Mouse (Mus musculus) mature B cell (primary cell): ENCODE measurements around the gene Pigv.

Source experiments
- in situ Hi-C: fragments of 300-500 bp; cut with MboI; formaldehyde crosslinking; loops from 2 replicates; pipeline ENCODE4 v1.14.3; 2019

The Pigv gene

DNA sequence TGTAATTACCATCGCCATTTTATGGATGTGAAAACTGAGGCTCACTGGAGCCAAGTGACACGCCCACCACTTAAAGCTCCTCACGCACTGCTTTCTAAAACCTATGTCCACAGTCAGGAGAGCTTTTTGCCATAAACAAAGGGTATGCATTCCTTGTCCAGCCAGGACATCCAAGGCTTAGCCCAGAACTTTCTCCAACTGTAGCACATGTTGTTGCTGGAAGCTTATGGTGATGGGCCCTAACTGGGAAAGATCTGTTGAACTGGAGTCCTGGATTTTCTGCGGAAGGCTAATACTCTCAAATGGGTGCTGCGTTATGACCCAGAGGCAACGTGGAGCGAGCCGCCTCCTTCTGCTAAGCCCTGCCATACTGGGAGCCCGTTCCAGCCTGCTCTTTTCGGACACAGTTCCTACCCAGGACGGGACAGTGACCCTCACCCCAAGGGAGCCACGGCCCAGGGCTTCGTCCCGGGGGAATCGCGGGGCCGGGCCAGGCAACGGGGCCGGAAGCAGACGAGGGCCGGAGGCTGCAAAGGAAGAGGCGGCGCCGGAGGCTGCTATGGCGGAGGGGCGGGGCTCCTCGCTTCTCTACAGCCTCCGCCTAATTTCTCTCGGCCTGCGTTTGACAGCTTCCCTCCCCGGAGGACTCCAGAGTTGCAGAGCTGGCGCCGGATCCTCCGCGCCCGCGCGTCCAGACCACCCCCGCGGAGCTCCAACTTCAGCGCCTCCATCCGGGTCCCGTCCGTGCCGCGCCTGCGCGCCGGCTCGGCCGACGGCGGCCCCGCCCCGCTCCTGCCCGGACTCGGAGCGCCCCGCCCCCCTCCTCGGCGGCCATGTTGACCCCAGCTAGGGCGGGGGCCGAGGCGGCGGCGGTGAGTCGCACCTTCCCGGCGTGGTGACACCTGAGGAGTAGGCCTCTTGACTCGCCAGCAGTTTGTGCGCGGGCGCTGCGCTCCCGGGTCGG, at the start of gene Pigv:
Gene Pigv (minus strand): TSS at position 767 of the 964 bp plus-strand sequence.
- in situ Hi-C loops = loop anchor here (10.0 kb wide), 1 partner anchor 153 kb away; no protein-coding TSS in a partner anchor

DNA sequence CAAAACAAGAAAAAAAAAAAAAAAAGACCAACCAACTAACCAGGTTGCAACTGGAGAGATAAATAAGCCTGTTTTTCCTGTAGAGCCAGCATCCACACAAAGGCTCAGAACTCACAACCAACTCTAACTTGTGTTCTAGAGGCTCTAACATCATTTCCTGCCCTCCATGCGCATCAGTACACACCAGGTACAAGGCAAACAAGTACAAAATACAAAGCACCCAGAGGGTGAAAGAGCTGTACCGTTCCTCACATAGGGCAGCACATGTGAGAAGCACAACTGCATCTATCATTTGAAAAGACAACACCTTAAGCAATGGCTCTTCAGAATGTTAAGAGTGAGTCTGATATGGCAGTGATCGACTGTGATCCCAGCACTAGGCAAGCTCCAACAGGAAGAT, 47.3 kb upstream of the Pigv start:
- in situ Hi-C loops = no loop called here

DNA sequence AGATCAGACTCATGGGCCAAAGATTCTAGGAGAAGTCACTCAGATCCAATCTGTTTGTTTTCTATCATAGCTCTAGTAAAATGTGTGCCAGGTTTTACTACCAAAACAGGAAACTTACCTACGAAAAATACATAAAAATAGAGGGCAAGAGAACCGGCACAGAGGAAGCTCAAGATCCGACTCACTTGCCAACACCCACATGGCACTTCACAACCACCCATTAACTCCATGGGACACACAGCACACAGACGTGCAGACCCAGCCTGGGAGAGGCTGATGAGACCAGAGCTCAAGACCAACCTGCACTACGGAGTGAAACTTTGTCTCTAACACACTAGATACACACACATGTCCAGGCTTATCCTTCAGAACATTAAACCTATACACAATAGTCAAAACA, 40.3 kb upstream of the Pigv start:
- in situ Hi-C loops = no loop called here

DNA sequence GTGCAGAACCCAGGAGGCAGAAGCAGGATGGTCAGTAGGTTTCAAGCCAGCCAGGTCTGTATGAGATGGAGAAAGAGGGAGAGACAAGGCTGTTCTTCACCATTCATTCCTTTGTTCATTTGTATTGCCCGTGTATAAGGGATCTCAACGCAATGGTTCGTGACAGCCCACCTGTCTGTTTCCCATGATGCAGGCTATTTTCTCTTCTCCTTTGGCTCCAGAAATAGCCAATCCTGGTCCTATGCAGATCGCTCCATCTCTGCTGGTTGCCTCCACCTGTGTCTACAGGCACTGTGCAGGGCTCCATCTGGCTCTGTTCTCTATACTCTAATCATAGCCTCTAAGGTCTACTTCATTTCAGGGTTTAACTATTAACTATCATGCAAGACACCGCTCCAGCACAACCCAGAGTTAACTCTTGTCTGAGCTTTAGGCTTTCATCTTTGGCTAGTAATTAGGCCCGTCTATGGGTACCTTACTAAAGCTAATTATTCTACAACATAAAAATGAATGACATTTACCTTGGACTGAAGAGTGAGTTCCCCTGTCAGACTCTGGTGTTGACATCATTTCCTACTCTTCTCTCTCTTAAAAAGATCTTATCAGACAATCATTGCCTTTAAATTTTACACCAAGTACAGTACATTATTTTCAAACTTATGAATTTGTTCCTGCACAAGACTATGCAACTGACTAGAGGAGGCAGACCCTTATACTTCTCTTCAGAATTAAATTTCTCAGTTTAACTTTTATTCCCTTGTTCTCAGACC, 39.0 kb upstream of the Pigv start:
- in situ Hi-C loops = no loop called here

DNA sequence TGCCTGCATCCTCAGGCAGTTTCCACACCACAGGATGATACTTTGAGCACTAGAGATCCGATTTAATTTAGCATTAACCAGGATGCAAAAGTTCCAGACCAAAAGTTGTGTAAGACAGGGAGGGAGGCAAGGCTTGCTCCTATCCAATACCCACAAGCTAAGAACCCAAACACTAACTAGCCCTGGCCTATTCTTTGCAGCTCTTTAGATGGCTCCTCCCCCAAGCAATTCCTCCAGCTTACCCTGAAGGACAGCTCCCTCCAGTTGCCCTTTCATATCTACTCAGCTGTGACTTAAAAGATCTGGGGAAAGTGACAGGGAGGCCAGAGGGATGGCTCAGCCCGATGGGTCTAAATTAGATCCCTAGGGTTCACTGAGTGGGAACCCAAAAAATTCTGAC, 36.9 kb upstream of the Pigv start:
- in situ Hi-C loops = no loop called here

DNA sequence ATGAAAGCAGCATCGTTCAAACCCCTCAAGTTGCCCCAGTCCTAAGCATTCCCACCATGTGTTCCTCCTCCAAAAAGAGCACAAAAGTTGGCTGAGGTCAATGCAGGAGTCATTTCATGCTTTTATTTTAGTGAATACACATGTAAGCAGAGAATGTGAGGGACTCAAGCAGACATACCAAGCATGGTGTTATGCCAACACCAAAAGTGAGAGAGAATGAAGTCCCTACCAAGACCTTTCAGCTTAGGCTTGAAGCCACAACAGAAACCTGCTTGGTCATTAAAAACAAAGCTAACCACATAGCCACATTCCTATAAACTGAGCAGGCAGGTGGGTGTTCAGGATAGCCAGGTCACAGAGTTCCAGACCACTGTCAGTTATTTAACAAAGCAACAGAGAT, 35.0 kb upstream of the Pigv start:
- in situ Hi-C loops = no loop called here

DNA sequence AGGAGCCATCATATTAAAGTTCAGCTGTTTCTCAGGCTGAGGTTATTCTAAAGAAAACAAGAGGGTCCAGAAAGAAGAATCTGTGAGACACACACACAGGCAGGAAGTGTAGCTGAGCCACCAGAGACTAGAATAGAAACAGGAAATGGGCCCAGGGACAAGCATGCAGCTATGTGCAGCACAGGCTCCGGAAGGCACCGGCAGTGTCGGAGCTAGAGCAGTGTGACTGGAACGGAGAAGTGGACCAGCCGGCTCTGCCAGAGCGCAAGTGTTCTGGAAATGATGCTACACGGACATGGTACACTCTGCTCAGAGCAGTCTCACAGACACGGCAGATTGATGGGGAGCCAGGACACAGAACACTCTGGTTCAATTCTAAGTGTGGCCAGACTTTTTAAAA, 34.5 kb upstream of the Pigv start:
- in situ Hi-C loops = no loop called here

DNA sequence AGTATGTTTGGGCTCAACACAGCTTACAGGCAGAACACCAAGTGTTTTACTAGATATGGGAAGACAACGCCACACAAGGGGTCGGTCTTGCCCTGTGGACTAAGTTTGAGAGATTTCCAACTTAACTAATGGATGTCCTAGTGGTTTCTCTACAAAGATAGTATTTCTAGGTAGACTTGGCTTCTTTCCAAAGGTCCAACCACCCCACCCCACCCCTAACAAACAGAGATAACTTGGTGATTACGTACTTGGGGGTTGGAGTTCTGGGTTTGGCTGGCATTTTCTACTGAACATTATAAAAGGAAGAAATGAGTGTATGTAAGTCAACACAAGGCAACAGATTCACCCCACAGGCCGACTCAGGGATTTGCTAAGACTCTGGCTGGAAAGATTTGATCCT, 32.6 kb upstream of the Pigv start:
- in situ Hi-C loops = no loop called here

DNA sequence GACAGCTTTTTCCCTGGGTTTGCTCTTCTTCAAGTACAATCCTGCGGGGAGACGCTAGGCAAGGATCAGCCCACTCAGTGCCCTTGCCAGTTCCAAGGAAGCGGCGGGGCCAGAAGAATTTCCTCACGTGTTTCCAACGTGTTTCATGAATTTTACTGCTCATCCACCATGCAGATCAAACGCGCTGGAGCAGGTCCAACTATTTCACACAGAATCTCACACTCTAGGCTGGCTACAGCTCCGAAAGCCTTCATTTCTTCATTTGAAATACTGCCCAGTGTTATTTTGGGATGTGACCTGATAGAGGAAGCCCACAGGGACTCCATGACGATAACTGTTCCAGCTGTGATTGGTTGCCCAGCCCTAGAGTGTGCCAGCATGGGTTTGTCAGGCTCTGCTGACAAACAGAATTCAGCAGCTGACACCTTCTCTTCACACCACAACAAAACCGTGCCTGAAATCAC, 28.5 kb upstream of the Pigv start:
- in situ Hi-C loops = no loop called here

DNA sequence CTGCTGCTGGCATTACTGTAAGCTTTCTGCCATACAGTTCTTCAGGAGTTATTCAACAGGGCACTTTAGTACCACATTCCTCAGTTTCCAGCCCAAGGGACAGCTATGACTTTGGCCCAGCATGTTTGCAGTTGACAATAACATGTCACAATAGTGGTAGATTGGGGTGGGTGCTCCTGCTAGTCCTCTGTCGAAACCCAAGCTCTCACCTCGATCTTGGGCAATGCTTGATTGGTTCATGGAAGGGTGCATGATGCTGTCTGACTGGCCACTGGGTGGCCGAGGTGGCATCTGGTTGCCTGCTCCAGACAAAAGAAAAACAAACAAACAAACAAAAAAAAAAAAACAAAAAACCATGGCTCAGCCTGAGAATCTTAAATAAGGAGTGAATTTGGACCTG, 22.9 kb upstream of the Pigv start:
- in situ Hi-C loops = no loop called here

DNA sequence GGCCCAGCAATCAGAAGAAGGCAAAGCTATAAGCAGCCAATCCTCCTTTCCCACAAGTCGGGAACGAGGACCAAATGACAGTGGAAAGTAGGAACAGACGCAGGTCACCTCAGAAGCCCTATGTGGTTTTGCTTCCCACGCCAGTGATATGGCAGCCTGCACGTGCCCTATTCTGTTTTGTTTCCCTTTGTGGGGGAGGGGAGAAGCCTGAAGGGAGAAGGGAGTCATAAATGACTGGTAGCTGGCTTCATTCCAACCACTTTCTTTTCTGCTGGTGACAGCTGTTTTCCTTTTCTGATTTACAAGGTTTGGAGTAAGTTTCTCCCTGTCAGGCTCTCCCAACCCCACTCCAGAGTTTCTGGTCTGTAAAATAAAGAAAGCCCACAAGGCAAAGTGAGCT, 17.8 kb upstream of the Pigv start:
- in situ Hi-C loops = no loop called here

DNA sequence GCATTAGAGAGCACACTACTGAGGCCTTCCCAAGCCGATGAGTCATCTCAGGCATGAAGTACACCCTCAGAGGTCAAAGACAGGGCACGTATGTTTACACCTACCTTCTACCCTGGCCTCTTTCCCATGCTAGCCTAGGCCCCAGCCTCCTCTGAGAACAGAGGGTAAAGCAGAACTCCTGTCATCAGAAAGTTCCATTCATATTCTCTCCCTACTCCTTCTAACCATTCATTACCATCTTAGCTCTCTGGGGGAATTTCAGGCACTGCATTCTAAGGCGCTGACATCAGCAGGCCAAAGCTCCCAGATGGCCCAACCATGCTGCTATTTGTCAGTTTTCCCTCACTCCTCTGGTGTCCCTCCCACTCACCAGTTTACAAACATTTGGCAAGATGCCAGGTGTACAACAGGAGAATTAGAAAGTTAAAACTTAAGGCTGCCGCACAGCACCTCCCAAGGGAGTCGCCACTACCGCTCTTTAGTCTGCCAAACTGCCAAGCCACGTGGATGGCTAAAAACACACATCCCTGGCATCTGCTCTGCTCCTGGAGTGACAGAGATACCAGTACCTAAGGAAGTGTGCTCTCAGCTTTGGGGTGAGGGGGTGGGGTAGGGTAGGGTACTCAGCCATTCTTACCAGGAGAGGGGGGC, 16.1 kb upstream of the Pigv start:
- in situ Hi-C loops = no loop called here

DNA sequence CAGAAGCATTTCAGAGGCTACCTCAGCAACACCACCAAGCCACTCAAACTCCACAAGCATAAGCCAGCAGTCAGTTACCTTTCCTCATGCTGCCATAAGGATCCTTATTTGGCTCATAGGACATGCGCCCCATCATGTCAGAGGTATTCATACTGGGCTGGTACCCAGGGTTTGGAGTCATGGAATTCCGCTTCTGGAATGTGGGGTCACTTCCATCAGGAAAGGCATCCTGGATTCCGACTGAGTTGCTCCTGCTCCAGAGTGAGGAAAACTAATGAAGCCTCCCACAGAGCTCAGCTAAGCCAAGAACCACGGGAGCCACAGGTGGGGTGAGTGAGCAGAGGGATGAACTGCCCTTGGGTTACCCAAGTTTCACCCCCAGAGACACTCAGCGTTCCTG, 14.7 kb upstream of the Pigv start:
- in situ Hi-C loops = no loop called here

DNA sequence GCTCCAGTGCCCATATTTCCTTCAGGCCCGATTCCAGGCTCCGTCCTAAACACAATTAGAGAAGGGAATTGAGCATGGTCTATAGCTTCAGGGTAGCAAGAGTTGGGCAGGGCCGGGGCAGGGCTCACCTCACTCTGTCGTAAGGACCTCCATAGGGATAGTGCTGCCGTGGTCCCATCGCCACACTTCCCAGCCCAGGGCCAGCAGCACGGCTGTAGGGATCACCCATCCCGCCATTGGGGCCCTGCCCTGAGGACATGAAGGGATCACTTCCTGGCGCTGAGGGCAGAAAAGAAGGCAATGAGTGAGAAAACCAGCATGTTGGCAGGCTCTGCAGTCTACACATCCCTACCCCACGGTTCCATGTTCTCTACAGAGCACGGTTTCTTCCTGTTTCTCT, 14.1 kb upstream of the Pigv start:
- in situ Hi-C loops = no loop called here

DNA sequence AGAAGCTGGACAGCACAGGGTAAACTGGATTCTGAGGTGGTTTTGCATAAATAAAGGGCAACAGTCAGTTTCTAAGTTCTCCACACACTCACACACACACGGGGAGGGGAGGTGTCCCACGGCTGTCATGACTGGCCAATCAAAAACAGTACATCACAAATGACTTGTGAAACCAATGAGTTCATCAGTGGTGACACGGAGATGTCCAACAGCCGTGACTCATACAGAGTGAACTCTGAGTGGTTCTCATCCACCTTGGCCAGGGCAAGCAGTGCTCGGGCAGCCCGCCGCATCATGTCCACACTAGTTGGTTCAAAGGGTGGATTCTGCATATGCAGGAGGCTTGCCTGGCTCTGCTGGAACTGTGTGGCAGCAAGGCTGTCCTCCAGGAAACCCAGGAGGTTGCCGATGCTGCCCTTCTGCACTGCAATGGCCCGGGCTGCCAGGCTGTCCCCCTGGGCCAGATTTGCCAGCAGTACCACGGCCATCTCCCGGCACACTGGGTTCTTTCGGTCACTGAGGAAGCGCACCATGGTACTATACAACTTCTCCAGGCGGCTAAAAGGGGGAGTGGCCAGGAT, 7.8 kb upstream of the Pigv start:
- in situ Hi-C loops = no loop called here

DNA sequence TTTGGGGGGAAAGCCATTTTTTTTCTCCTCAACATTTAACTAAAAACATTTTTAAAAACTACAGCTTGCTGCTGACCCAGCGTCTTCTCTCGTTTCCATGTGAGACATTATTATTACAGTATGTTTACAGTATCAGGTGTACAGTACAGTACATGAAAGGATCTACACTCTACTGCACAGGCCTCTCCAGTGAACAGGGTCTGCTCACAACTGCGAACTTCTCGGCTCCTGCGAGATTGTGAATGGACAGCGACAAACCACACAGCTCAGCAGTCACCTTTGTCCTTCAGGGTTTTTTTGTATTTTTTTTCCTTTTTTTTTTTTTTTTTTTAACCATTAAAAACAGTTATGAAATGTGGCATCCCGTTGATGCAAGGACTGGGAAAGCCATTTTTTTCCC, 7.2 kb upstream of the Pigv start:
- in situ Hi-C loops = loop anchor here (5.0 to 10.0 kb wide), 2 partner anchors 73 to 145 kb away; no protein-coding TSS in a partner anchor

DNA sequence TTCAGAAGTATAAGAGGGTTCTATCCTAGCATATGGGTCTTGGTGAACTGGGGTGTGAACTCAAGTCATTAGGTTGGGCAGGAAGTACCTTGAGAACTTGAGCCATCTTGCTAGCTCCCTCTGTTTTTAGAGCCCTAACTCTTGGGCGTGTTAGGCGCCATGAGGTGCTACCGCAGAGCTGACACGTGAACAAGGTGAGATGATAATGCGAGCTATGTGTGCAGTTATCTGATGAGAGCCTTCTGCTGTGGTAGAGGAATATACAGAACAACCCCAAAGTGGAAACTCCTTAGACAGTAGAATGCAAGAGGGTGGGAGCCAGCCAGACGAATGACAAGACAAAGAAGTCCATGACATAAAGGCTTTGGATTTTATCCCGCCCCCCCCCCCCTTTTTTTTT, 4.8 kb upstream of the Pigv start:
- in situ Hi-C loops = loop anchor here (5.0 to 10.0 kb wide), 2 partner anchors 75 to 148 kb away; no protein-coding TSS in a partner anchor

DNA sequence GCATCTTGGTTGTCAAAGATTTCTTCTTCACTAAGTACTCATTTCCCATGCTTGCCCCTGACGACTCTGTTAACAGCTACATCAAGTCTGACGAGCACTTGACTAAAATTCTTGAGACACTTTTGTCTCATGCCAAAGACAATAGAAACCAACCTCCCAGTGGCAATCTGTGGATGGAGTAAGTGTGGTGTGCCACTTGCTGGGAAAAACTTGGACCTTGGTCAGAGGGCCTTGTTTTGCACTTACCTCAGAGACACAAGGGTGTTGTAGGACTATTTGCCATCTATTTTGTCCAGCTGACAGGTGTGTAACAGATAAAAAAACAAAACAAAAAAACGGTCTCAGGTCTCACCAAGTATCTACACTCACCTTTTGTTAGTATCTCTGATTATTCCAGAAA, 3.7 kb upstream of the Pigv start:
- in situ Hi-C loops = loop anchor here (5.0 to 10.0 kb wide), 2 partner anchors 76 to 149 kb away; no protein-coding TSS in a partner anchor

DNA sequence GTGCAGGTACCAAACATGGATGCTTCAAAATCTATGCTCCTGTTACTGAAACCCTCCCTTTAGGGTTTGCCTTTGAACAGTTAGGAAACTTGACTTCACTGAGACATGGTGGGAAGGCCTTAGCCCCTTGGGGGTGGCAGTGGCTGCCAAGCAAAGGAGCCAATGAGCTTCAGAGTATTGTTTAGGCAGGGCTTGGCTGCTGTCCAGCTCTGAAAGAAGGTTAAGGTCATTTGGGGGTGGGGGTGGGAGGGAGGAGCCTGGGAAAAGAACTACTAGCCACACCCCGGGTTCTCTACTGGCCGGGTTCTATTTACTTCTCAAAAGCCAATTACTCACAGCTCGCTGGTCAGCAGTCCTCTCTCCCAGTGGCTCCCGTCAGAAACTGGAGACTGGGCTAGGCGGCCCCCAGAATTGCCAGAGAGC, 3.2 kb upstream of the Pigv start:
- in situ Hi-C loops = loop anchor here (5.0 to 10.0 kb wide), 2 partner anchors 77 to 149 kb away; no protein-coding TSS in a partner anchor

DNA sequence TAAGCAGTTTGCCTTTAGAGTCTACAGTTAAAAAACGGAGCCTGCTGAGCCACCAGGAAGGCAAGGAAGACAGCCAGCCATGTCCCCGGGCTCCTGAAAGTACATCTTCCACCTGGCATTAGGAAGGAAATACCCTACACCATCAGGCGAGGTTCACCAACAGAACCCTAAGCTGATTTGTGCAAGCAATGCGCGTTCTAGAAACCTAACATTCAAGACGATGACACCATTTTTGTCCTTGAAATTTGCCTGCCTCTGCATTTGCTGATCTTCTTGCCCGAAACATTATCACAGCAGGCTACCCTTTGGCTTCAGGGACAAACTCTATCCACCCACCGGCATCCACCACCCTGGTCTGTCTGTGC, 1.9 kb upstream of the Pigv start:
- in situ Hi-C loops = loop anchor here (10.0 kb wide), 1 partner anchor 150 kb away; no protein-coding TSS in a partner anchor

DNA sequence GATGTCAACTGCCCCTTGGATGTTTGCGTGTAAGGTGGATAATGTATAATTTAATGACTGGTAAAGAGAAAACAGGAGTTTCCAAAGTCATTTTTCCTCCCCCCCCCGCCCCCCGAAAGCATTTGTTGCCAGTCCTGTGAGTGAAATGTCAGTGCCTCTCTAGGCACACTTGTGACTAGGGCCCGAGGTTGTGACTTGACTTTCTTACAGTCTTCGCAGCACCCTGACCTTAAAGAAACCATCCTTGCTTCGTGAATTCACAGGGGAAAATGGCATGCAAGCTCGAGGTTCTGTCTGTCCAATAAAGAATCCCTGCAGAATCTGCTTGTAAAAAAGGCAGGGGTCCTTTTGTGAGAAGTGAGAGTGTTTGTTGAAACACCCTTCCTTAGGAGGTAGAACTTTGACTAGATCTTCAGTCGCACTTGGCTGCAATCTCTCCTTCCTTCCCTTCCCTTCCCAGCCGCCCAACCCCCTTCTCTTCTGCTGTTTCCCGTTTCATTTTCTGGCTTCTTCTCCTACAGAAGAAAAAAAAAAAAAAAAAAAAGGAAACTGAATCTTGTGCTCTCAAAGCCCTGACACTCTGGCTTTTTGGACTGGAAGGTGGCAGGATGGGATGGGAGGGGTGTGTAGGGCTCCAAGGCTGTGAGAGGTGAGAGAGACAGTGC, 1.4 kb upstream of the Pigv start:
- in situ Hi-C loops = loop anchor here (10.0 kb wide), 1 partner anchor 151 kb away; no protein-coding TSS in a partner anchor
